Mouse (Mus musculus) heart, embryonic 10.5 days (tissue): ENCODE data around the gene Helt. TPM values are rescaled to one million over a fixed set of nuclear protein-coding genes. Genes with fewer than 3 reads are reported as not detected.

Experiments used
- DNase-seq: peaks from one replicate; pipeline ENCODE4 v3.0.0-alpha.2; 2017; ENCODE audit warnings: low spot score
- H3K27ac ChIP-seq: fragments of 300-500 bp; sonication (generic); 2 replicates; pipeline ENCODE4 v1.5.1; 2016; ENCODE audit warnings: mild to moderate bottlenecking
- H3K27me3 ChIP-seq: fragments of 300-500 bp; sonication (generic); 2 replicates; pipeline ENCODE4 v1.6.1; 2016; ENCODE audit warnings: mild to moderate bottlenecking; ENCODE audit not compliant: poor library complexity, insufficient read depth, severe bottlenecking
- H3K36me3 ChIP-seq: fragments of 300-500 bp; sonication (generic); 2 replicates; pipeline ENCODE4 v1.6.1; 2016; ENCODE audit warnings: mild to moderate bottlenecking, moderate library complexity
- H3K4me1 ChIP-seq: fragments of 300-500 bp; sonication (generic); 2 replicates; pipeline ENCODE4 v1.6.1; 2016; ENCODE audit warnings: mild to moderate bottlenecking
- H3K4me3 ChIP-seq: fragments of 300-500 bp; sonication (generic); 2 replicates; pipeline ENCODE4 v1.5.1; 2016; ENCODE audit warnings: mild to moderate bottlenecking, moderate library complexity
- H3K9me3 ChIP-seq: fragments of 300-500 bp; sonication (generic); 2 replicates; pipeline ENCODE4 v1.6.1; 2016; ENCODE audit warnings: mild to moderate bottlenecking, moderate library complexity
- WGBS: fragments of 180-500 bp; shearing (Covaris S2); methylation state at CpG from one replicate; pipeline ENCODE4 v1.1.7; 2016; 5-methylcytosine and 5-hydroxymethylcytosine counted together
- polyA plus RNA-seq: library from polyadenylated mRNA; unstranded; fragments of >200 nt; fragmentation: Nextera tagmentation; extraction: Ambion mirVana; gene quantifications from 2 replicates; pipeline ENCODE4 v1.2.1, GENCODE M21; 2016

Gene Helt
- polyA plus RNA-seq, 1 experiment from 2014 or later = not detected

GRCm38 (mm10) chr8:46322833-46323232, 28.4 kb upstream of the Helt start:
- peak; percentile 67 for DNase-seq
- peaks cover 4% of the 10 kb centered on the region; the same call in 1 of the 2 replicates for H3K4me1 ChIP-seq
- H3K4me3 ChIP-seq = no peak overlapping the region
- H3K36me3 ChIP-seq = no peaks in the 10 kb centered on the region
- 62% methylated on average over 2 of the region's 2 CpGs for WGBS
- no peaks in the 10 kb centered on the region for H3K9me3 ChIP-seq
- no peaks in the 10 kb centered on the region for H3K27me3 ChIP-seq
- H3K27ac ChIP-seq = no peak overlapping the region

GRCm38 (mm10) chr8:46322421-46322820, 27.9 kb upstream of the Helt start:
- DNase-seq = peak; percentile 59
- peaks cover 3% of the 10 kb centered on the region; the same call in 1 of the 2 replicates for H3K4me1 ChIP-seq
- no peaks in the 10 kb centered on the region for H3K36me3 ChIP-seq
- WGBS = 93% methylated on average over 4 of the region's 4 CpGs
- H3K9me3 ChIP-seq = no peaks in the 10 kb centered on the region
- no peak overlapping the region for H3K27ac ChIP-seq
- no peak overlapping the region for H3K4me3 ChIP-seq
- no peaks in the 10 kb centered on the region for H3K27me3 ChIP-seq

GRCm38 (mm10) chr8:46318802-46319201, 24.3 kb upstream of the Helt start:
- H3K27me3 ChIP-seq = no peaks in the 10 kb centered on the region
- no peak for DNase-seq
- H3K9me3 ChIP-seq = no peaks in the 10 kb centered on the region
- H3K4me1 ChIP-seq = no peaks in the 10 kb centered on the region; the same call in 1 of the 2 replicates
- no peak overlapping the region for H3K27ac ChIP-seq
- H3K36me3 ChIP-seq = no peaks in the 10 kb centered on the region
- WGBS = 86% methylated on average over 5 of the region's 5 CpGs
- H3K4me3 ChIP-seq = no peak overlapping the region

- DNase-seq = no peak
- H3K4me3 ChIP-seq = no peak overlapping the region
- no peaks in the 10 kb centered on the region for H3K4me1 ChIP-seq
- no peaks in the 10 kb centered on the region for H3K27me3 ChIP-seq
- no peaks in the 10 kb centered on the region for H3K9me3 ChIP-seq
- no peaks in the 10 kb centered on the region for H3K36me3 ChIP-seq
- no peak overlapping the region for H3K27ac ChIP-seq
- WGBS = 80% methylated on average over 7 of the region's 7 CpGs
These were observed 22.7 kb upstream of the Helt start for GRCm38 (mm10) chr8:46317161-46317560.

GRCm38 (mm10) chr8:46313798-46314197, 19.3 kb upstream of the Helt start:
- DNase-seq = no peak
- Histone ChIP-seq H3K36me3 (no peaks in the 10 kb centered on the region), H3K27ac (no peak overlapping the region), H3K27me3 (no peaks in the 10 kb centered on the region; the same call in 1 of the 2 replicates), H3K4me3 (no peak overlapping the region), H3K4me1 (no peaks in the 10 kb centered on the region), H3K9me3 (no peaks in the 10 kb centered on the region)
- WGBS = 67% methylated on average over 3 of the region's 3 CpGs

GRCm38 (mm10) chr8:46311159-46311558, 16.7 kb upstream of the Helt start:
- WGBS = 8% methylated on average over 10 of the region's 10 CpGs

GRCm38 (mm10) chr8:46308189-46308588, 13.7 kb upstream of the Helt start:
- Histone ChIP-seq H3K4me3 (no peak overlapping the region), H3K27me3 (no peaks in the 10 kb centered on the region; the same call in 1 of the 2 replicates), H3K9me3 (no peaks in the 10 kb centered on the region), H3K36me3 (no peaks in the 10 kb centered on the region), H3K27ac (no peak overlapping the region), H3K4me1 (no peaks in the 10 kb centered on the region)
- WGBS = 71% methylated on average over 2 of the region's 2 CpGs
- DNase-seq = no peak

More at GRCm38 (mm10) chr8:46311159-46311558, 16.7 kb upstream of the Helt start:
- Histone ChIP-seq H3K27me3 (no peaks in the 10 kb centered on the region; the same call in 1 of the 2 replicates), H3K9me3 (no peaks in the 10 kb centered on the region), H3K4me3 (no peak overlapping the region), H3K27ac (no peak overlapping the region), H3K36me3 (no peaks in the 10 kb centered on the region), H3K4me1 (no peaks in the 10 kb centered on the region)
- peak; percentile 90 for DNase-seq

- H3K4me3 ChIP-seq = no peak overlapping the region
- no peaks in the 10 kb centered on the region for H3K9me3 ChIP-seq
- no peak overlapping the region for H3K27ac ChIP-seq
- no peaks in the 10 kb centered on the region for H3K36me3 ChIP-seq
- WGBS = 2% methylated on average over 9 of the region's 9 CpGs
- H3K4me1 ChIP-seq = no peaks in the 10 kb centered on the region
- DNase-seq = no peak
- peaks cover under 1% of the 10 kb centered on the region; the same call in 1 of the 2 replicates for H3K27me3 ChIP-seq
These were observed 11.4 kb upstream of the Helt start for GRCm38 (mm10) chr8:46305733-46306349.

- no peak for DNase-seq
- 90% methylated on average over 9 of the region's 9 CpGs for WGBS
- Histone ChIP-seq H3K9me3 (no peaks in the 10 kb centered on the region), H3K27ac (no peak overlapping the region), H3K27me3 (peaks cover 33% of the 10 kb centered on the region), H3K4me1 (no peaks in the 10 kb centered on the region), H3K4me3 (no peak overlapping the region), H3K36me3 (no peaks in the 10 kb centered on the region)
These were observed 7.7 kb upstream of the Helt start for GRCm38 (mm10) chr8:46302121-46302520.

GRCm38 (mm10) chr8:46298847-46299246, 4.4 kb upstream of the Helt start:
- no peak overlapping the region for H3K27ac ChIP-seq
- no peaks in the 10 kb centered on the region for H3K9me3 ChIP-seq
- H3K36me3 ChIP-seq = no peaks in the 10 kb centered on the region
- no peak overlapping the region for H3K4me3 ChIP-seq
- H3K27me3 ChIP-seq = peaks cover 65% of the 10 kb centered on the region
- DNase-seq = peak; percentile 71
- WGBS = 32% methylated on average over 7 of the region's 7 CpGs
- H3K4me1 ChIP-seq = peaks cover 17% of the 10 kb centered on the region

GRCm38 (mm10) chr8:46296551-46296950, 2.1 kb upstream of the Helt start:
- Histone ChIP-seq H3K27me3 (peaks cover 88% of the 10 kb centered on the region), H3K27ac (no peak overlapping the region), H3K4me3 (peak overlapping the region; percentile 8; the same call in 1 of the 2 replicates), H3K9me3 (no peaks in the 10 kb centered on the region), H3K36me3 (no peaks in the 10 kb centered on the region), H3K4me1 (peaks cover 26% of the 10 kb centered on the region)
- under 1% methylated on average over 11 of the region's 11 CpGs for WGBS
- peak; percentile 58 for DNase-seq

GRCm38 (mm10) chr8:46295951-46296350, 1.5 kb upstream of the Helt start:
- peak overlapping the region; percentile 8; the same call in 1 of the 2 replicates for H3K4me3 ChIP-seq
- peaks cover 26% of the 10 kb centered on the region for H3K4me1 ChIP-seq
- 2% methylated on average over 8 of the region's 8 CpGs for WGBS

GRCm38 (mm10) chr8:46295101-46295534, 647 bp upstream of the Helt start:
- Histone ChIP-seq H3K4me1 (peaks cover 26% of the 10 kb centered on the region), H3K4me3 (no peak overlapping the region), H3K27ac (no peak overlapping the region), H3K36me3 (no peaks in the 10 kb centered on the region), H3K27me3 (peaks cover 95% of the 10 kb centered on the region), H3K9me3 (no peaks in the 10 kb centered on the region)
- WGBS = under 1% methylated on average over 13 of the region's 14 CpGs
- DNase-seq = no peak

More at GRCm38 (mm10) chr8:46295951-46296350, 1.5 kb upstream of the Helt start:
- H3K27me3 ChIP-seq = peaks cover 94% of the 10 kb centered on the region
- no peaks in the 10 kb centered on the region for H3K9me3 ChIP-seq
- no peak overlapping the region for H3K27ac ChIP-seq
- no peaks in the 10 kb centered on the region for H3K36me3 ChIP-seq
- peak; percentile 74 for DNase-seq
